In genomic region chr19:7557328-7557822, GRCm38 (mm10) we compare ENCODE assay signal across 8 mouse cellular contexts. TPM values are rescaled to one million over a fixed set of nuclear protein-coding genes. Genes with fewer than 3 reads are reported as not detected.
DNase-seq lines count a peak whose midpoint lies in the region; ATAC-seq and TF ChIP-seq lines count a peak whose summit lies in the region.

Pla2g16 (plus strand) TSS chr19:7557459.

- H3K27ac ChIP-seq in intestine, postnatal 0 days (ENCODE audit: low read depth, low read length): no peak within 1 kb of the TSS
- H3K27ac ChIP-seq in limb, embryonic 13.5 days: no peak within 1 kb of the TSS
- H3K27ac ChIP-seq in midbrain, embryonic 14.5 days (replicated peaks; ENCODE audit: low read depth, low read length): no peak within 1 kb of the TSS

- H3K27me3 ChIP-seq in intestine, postnatal 0 days (replicated peaks; ENCODE audit: control insufficient read depth, insufficient read depth, low read length): no peaks in the 10 kb centered on the region
- H3K27me3 ChIP-seq in limb, embryonic 13.5 days: no peaks in the 10 kb centered on the region
- no peaks in the 10 kb centered on the region for H3K27me3 ChIP-seq in midbrain, embryonic 14.5 days (ENCODE audit: control insufficient read depth, insufficient read depth, low read length)

- peaks cover 5% of the 10 kb centered on the region; the same call in 1 of the 2 replicates for H3K4me1 ChIP-seq in intestine, postnatal 0 days (replicated peaks; ENCODE audit: control insufficient read depth, insufficient read depth, low read length)
- H3K4me1 ChIP-seq in limb, embryonic 13.5 days: peaks cover 19% of the 10 kb centered on the region
- 0 out of 2 replicates have a peak, but pooled peaks cover 8% of the 10 kb centered on the region for H3K4me1 ChIP-seq in midbrain, embryonic 14.5 days (ENCODE audit: control insufficient read depth, insufficient read depth, low read length)

- H3K9me3 ChIP-seq in intestine, postnatal 0 days (ENCODE audit: control insufficient read depth): no peaks in the 10 kb centered on the region
- H3K9me3 ChIP-seq in limb, embryonic 13.5 days: no peaks in the 10 kb centered on the region
- H3K9me3 ChIP-seq in midbrain, embryonic 14.5 days (ENCODE audit: control insufficient read depth, low read length): no peaks in the 10 kb centered on the region

- under 1% methylated on average over 27 of the region's 27 CpGs for WGBS in intestine, postnatal 0 days
- under 1% methylated on average over 27 of the region's 27 CpGs for WGBS in limb, embryonic 13.5 days
- under 1% methylated on average over 27 of the region's 27 CpGs for WGBS in midbrain, embryonic 14.5 days

- peak within 1 kb of the TSS; percentile 85 for H3K4me2 ChIP-seq in intestine, postnatal 0 days (replicated peaks; ENCODE audit: low read depth)
- H3K4me2 ChIP-seq in limb, embryonic 13.5 days (replicated peaks): peak within 1 kb of the TSS; percentile 81
- H3K4me2 ChIP-seq in midbrain, embryonic 14.5 days (ENCODE audit: low read length): peak within 1 kb of the TSS; percentile 58

- H3K9ac ChIP-seq in intestine, postnatal 0 days (ENCODE audit: low read depth, low read length): peak within 1 kb of the TSS; percentile 35; the same call in 1 of the 2 replicates
- peak within 1 kb of the TSS; percentile 65 for H3K9ac ChIP-seq in limb, embryonic 13.5 days
- H3K9ac ChIP-seq in midbrain, embryonic 14.5 days (replicated peaks; ENCODE audit: low read length): peak within 1 kb of the TSS; percentile 30; the same call in 1 of the 2 replicates

- peak; percentile 46 for TF ChIP-seq CTCF in intestine, postnatal 0 days (IDR thresholded peaks at IDR 0.05; ENCODE audit: low read depth)

- H3K36me3 ChIP-seq in intestine, postnatal 0 days (ENCODE audit: control insufficient read depth, insufficient read depth): no peaks in the 10 kb centered on the region
- H3K36me3 ChIP-seq in limb, embryonic 13.5 days: no peaks in the 10 kb centered on the region
- H3K36me3 ChIP-seq in midbrain, embryonic 14.5 days (ENCODE audit: control insufficient read depth, insufficient read depth, low read length): no peaks in the 10 kb centered on the region

- ATAC-seq in granulocyte monocyte progenitor cell, adult 5-6 weeks (replicated peaks; ENCODE audit: poor library complexity, severe bottlenecking): peak; percentile 97
- ATAC-seq in intestine, postnatal 0 days: peak; percentile 82
- peak; percentile 78 for ATAC-seq in limb, embryonic 13.5 days (ENCODE audit: low FRiP score, low read depth)
- ATAC-seq in midbrain, embryonic 14.5 days (ENCODE audit: low FRiP score, low TSS enrichment): no peak

- DNase-seq in cerebellum, adult 18-20 months: peak; percentile 15 to 38
- no peak for DNase-seq in cerebellum, adult 9-10 months
- peak; percentile 73 for DNase-seq in embryo, embryonic 9.5 days (ENCODE audit: extremely low spot score)
- peak; percentile 58 for DNase-seq in midbrain, embryonic 14.5 days
- DNase-seq in spleen, postnatal 14 days (ENCODE audit: low spot score in 2 of 2): peak; percentile 46 to 59

- peak within 1 kb of the TSS; percentile 54 for H3K4me3 ChIP-seq in intestine, postnatal 0 days (ENCODE audit: low read depth, low read length)
- H3K4me3 ChIP-seq in limb, embryonic 13.5 days: peak within 1 kb of the TSS; percentile 51
- peak within 1 kb of the TSS; percentile 29 for H3K4me3 ChIP-seq in midbrain, embryonic 14.5 days (replicated peaks; ENCODE audit: low read depth, low read length)

RNA-seq across cellular contexts. Expression of gene Pla2g16, which starts in this region (rescaled TPM):
- 5.9 and 6.4 TPM in 2 replicates for total RNA-seq in granulocyte monocyte progenitor cell, adult 5-6 weeks (2014; fragmentation: Nextera tagmentation)
- 8.4 and 9.1 TPM in 2 replicates for total RNA-seq in granulocyte monocyte progenitor cell, adult 5-6 weeks (2017)
- polyA plus RNA-seq in intestine, postnatal 0 days (2015; fragmentation: Nextera tagmentation; extraction: Ambion mirVana): 5.5 and 6.4 TPM in 2 replicates
- polyA plus RNA-seq in limb, embryonic 13.5 days (2015; fragmentation: Nextera tagmentation; extraction: Ambion mirVana): 8.5 and 8.8 TPM in 2 replicates
- 1.2 and 2.5 TPM in 2 replicates for polyA plus RNA-seq in midbrain, embryonic 14.5 days (2014; fragmentation: Nextera tagmentation; extraction: Ambion mirVana)
